Comparison of ENCODE assay signal across 28 mouse cellular contexts in the genomic region with DNA sequence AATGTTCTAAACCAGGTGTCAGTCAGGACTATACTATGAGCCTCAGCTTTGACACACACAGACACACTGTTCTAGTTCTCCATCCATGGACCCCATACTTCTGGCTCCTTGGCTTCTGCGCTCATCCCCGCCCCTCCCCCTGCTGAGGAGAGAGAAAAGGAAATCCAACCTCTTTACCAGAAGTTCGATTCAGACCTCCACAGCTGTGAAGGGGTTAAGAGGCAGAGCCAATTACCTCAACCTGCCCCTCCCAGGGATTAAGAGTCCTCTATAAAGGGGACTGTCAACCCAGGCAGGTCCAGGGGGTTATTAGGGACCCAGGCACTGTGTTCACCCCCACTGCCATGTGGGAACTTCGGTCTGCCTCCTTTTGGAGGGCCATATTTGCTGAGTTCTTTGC. TPM values are rescaled to one million over a fixed set of nuclear protein-coding genes. Genes with fewer than 3 reads are reported as not detected.
DNase-seq lines count a peak whose midpoint lies in the region; ATAC-seq and TF ChIP-seq lines count a peak whose summit lies in the region.
"Had no signal": no experiment of that assay in that cellular context is flagged by ENCODE, and none has a peak within 500 bp of the region (broad histone marks: within the 10 kb centered on the region; RNA-seq: fewer than 3 reads in every experiment).

A gene (plus strand): TSS at position 301 of the 400 bp plus-strand sequence.

- no peaks in the 10 kb centered on the region for H3K27me3 ChIP-seq in heart, embryonic 10.5 days (ENCODE audit: insufficient read depth, poor library complexity, severe bottlenecking)
- H3K27me3 ChIP-seq in midbrain, embryonic 13.5 days = peaks cover 3% of the 10 kb centered on the region; the same call in 1 of the 2 replicates
- H3K27me3 ChIP-seq in midbrain, embryonic 15.5 days (replicated peaks) = no peaks in the 10 kb centered on the region
- no peaks in the 10 kb centered on the region for H3K27me3 ChIP-seq in embryonic facial prominence, embryonic 14.5 days (replicated peaks; ENCODE audit: control insufficient read depth, insufficient read depth, low read length)
- no peaks in the 10 kb centered on the region; the same call in 1 of the 2 replicates for H3K27me3 ChIP-seq in stomach, postnatal 0 days (ENCODE audit: control insufficient read depth, insufficient read depth, low read length)
- H3K27me3 ChIP-seq: CH12.LX; forebrain, embryonic 15.5 days; hindbrain, embryonic 15.5 days; intestine, embryonic 15.5 days had no signal

- H3K9ac ChIP-seq in midbrain, embryonic 13.5 days (replicated peaks) = peak within 1 kb of the TSS; percentile 4; the same call in 1 of the 2 replicates
- no peak within 1 kb of the TSS for H3K9ac ChIP-seq in midbrain, embryonic 15.5 days
- H3K9ac ChIP-seq in embryonic facial prominence, embryonic 14.5 days (ENCODE audit: low read depth, low read length) = 0 out of 2 replicates have a peak within 1 kb of the TSS, but pooled peaks have one; percentile 40
- H3K9ac ChIP-seq in stomach, postnatal 0 days (ENCODE audit: low read length) = no peak within 1 kb of the TSS
- H3K9ac ChIP-seq: forebrain, embryonic 15.5 days; hindbrain, embryonic 15.5 days; intestine, embryonic 15.5 days; lung, embryonic 14.5 days had no signal

- 56% methylated on average over 4 of the region's 4 CpGs for WGBS in heart, embryonic 10.5 days
- WGBS in midbrain, embryonic 13.5 days = 29% methylated on average over 4 of the region's 4 CpGs
- WGBS in midbrain, embryonic 15.5 days = 31% methylated on average over 4 of the region's 4 CpGs
- WGBS in embryonic facial prominence, embryonic 14.5 days = 50% methylated on average over 4 of the region's 4 CpGs
- 41% methylated on average over 4 of the region's 4 CpGs for WGBS in stomach, postnatal 0 days

- ATAC-seq in midbrain, embryonic 13.5 days = no peak
- no peak for ATAC-seq in midbrain, embryonic 15.5 days (replicated peaks)
- peak; percentile 34; the same call in 1 of the 2 replicates for ATAC-seq in embryonic facial prominence, embryonic 14.5 days (ENCODE audit: low read depth)
- peak; percentile 21 for ATAC-seq in stomach, postnatal 0 days (ENCODE audit: low FRiP score, low TSS enrichment)
- ATAC-seq: forebrain, embryonic 15.5 days; intestine, embryonic 15.5 days had no signal

- TF ChIP-seq CTCF in stomach, postnatal 0 days (IDR thresholded peaks at IDR 0.05; ENCODE audit: low read depth) = no peak

- H3K4me3 ChIP-seq in heart, embryonic 10.5 days = 0 out of 2 replicates have a peak within 1 kb of the TSS, but pooled peaks have one; percentile 8
- H3K4me3 ChIP-seq in midbrain, embryonic 13.5 days (replicated peaks) = no peak within 1 kb of the TSS
- no peak within 1 kb of the TSS for H3K4me3 ChIP-seq in midbrain, embryonic 15.5 days
- H3K4me3 ChIP-seq in embryonic facial prominence, embryonic 14.5 days (ENCODE audit: low read depth, low read length) = no peak within 1 kb of the TSS
- H3K4me3 ChIP-seq in stomach, postnatal 0 days (ENCODE audit: low read depth, low read length) = no peak within 1 kb of the TSS
- H3K4me3 ChIP-seq: forebrain, embryonic 15.5 days; hindbrain, embryonic 15.5 days; intestine, embryonic 15.5 days had no signal

- peaks cover 21% of the 10 kb centered on the region for H3K4me1 ChIP-seq in heart, embryonic 10.5 days
- H3K4me1 ChIP-seq in midbrain, embryonic 13.5 days (replicated peaks) = peaks cover 13% of the 10 kb centered on the region
- no peaks in the 10 kb centered on the region for H3K4me1 ChIP-seq in midbrain, embryonic 15.5 days
- peaks cover 8% of the 10 kb centered on the region for H3K4me1 ChIP-seq in embryonic facial prominence, embryonic 14.5 days (ENCODE audit: control insufficient read depth, insufficient read depth, low read length)
- no peaks in the 10 kb centered on the region for H3K4me1 ChIP-seq in stomach, postnatal 0 days (replicated peaks; ENCODE audit: control insufficient read depth, insufficient read depth)
- H3K4me1 ChIP-seq: forebrain, embryonic 15.5 days; hindbrain, embryonic 15.5 days had no signal

- intact Hi-C loops in heart, postnatal 36 days (cut with DNase I) = no loop called here

- H3K27ac ChIP-seq in heart, embryonic 10.5 days = peak within 1 kb of the TSS; percentile 56; the same call in 1 of the 2 replicates
- no peak within 1 kb of the TSS for H3K27ac ChIP-seq in midbrain, embryonic 13.5 days
- H3K27ac ChIP-seq in midbrain, embryonic 15.5 days = no peak within 1 kb of the TSS
- H3K27ac ChIP-seq in embryonic facial prominence, embryonic 14.5 days (replicated peaks; ENCODE audit: low read depth, low read length) = peak within 1 kb of the TSS; percentile 50
- H3K27ac ChIP-seq in stomach, postnatal 0 days (replicated peaks) = no peak within 1 kb of the TSS
- H3K27ac ChIP-seq: forebrain, embryonic 15.5 days; hindbrain, embryonic 15.5 days; intestine, embryonic 15.5 days had no signal

- H3K4me2 ChIP-seq in midbrain, embryonic 13.5 days (replicated peaks) = no peak within 1 kb of the TSS
- no peak within 1 kb of the TSS for H3K4me2 ChIP-seq in midbrain, embryonic 15.5 days
- 0 out of 2 replicates have a peak within 1 kb of the TSS, but pooled peaks have one; percentile 3 for H3K4me2 ChIP-seq in embryonic facial prominence, embryonic 14.5 days (ENCODE audit: low read depth, low read length)
- H3K4me2 ChIP-seq in stomach, postnatal 0 days (replicated peaks; ENCODE audit: low read depth) = no peak within 1 kb of the TSS
- H3K4me2 ChIP-seq: forebrain, embryonic 15.5 days; hindbrain, embryonic 15.5 days; intestine, embryonic 15.5 days; lung, embryonic 14.5 days had no signal

- DNase-seq in heart, embryonic 10.5 days (ENCODE audit: low spot score) = no peak
- DNase-seq in heart, postnatal 36 days = no peak
- DNase-seq in embryonic facial prominence, embryonic 14.5 days (ENCODE audit: low spot score) = no peak
- no peak for DNase-seq in stomach, postnatal 0 days (ENCODE audit: low spot score)
- DNase-seq in right cerebral cortex, postnatal 14 days = no peak
- no peak for DNase-seq in layer of hippocampus, adult 8-10 months (ENCODE audit: low spot score in 2 of 2)
- DNase-seq: cerebellum, adult 8-10 months; heart, postnatal 14 days; kidney, adult 9 months; kidney, postnatal 36 days; layer of hippocampus, adult 9-11 months; lung, embryonic 14.5 days; lung, postnatal 4 days; right cerebral cortex, postnatal 25 days; thymus, adult 18-20 months had no signal

- TF ChIP-seq EP300 in stomach, postnatal 0 days (optimal IDR thresholded peaks at IDR 0.05) = no peak

- no peaks in the 10 kb centered on the region for H3K36me3 ChIP-seq in heart, embryonic 10.5 days
- H3K36me3 ChIP-seq in midbrain, embryonic 13.5 days = no peaks in the 10 kb centered on the region
- H3K36me3 ChIP-seq in midbrain, embryonic 15.5 days (replicated peaks) = no peaks in the 10 kb centered on the region
- no peaks in the 10 kb centered on the region for H3K36me3 ChIP-seq in embryonic facial prominence, embryonic 14.5 days (ENCODE audit: control insufficient read depth, insufficient read depth, low read length)
- H3K36me3 ChIP-seq in stomach, postnatal 0 days (ENCODE audit: control insufficient read depth, insufficient read depth, low read length) = no peaks in the 10 kb centered on the region
- H3K36me3 ChIP-seq: forebrain, embryonic 15.5 days; hindbrain, embryonic 15.5 days; intestine, embryonic 15.5 days had no signal

- no peaks in the 10 kb centered on the region for H3K9me3 ChIP-seq in heart, embryonic 10.5 days
- no peaks in the 10 kb centered on the region for H3K9me3 ChIP-seq in midbrain, embryonic 13.5 days
- H3K9me3 ChIP-seq in midbrain, embryonic 15.5 days = no peaks in the 10 kb centered on the region
- no peaks in the 10 kb centered on the region for H3K9me3 ChIP-seq in embryonic facial prominence, embryonic 14.5 days (ENCODE audit: control insufficient read depth, low read length)
- H3K9me3 ChIP-seq in stomach, postnatal 0 days (ENCODE audit: control insufficient read depth, low read length) = no peaks in the 10 kb centered on the region
- H3K9me3 ChIP-seq: forebrain, embryonic 15.5 days; hindbrain, embryonic 15.5 days; intestine, embryonic 15.5 days had no signal

RNA-seq across cellular contexts. Expression of the gene that starts here (rescaled TPM):
- polyA plus RNA-seq in heart, embryonic 10.5 days (2016; fragmentation: Nextera tagmentation; extraction: Ambion mirVana) = not detected in 2 replicates
- not detected for total RNA-seq in heart, postnatal 36 days (2021)
- polyA plus RNA-seq in midbrain, embryonic 13.5 days (2015; fragmentation: Nextera tagmentation; extraction: Ambion mirVana) = 0.16 and 0.32 TPM in 2 replicates
- polyA plus RNA-seq in midbrain, embryonic 15.5 days (2015; fragmentation: Nextera tagmentation; extraction: Ambion mirVana) = 0.09 TPM in 1 of 2 replicates, not detected in the other
- polyA plus RNA-seq in embryonic facial prominence, embryonic 14.5 days (2014; fragmentation: Nextera tagmentation; extraction: Ambion mirVana) = 0.15 and 0.35 TPM in 2 replicates
- polyA plus RNA-seq in stomach, postnatal 0 days (2015; fragmentation: Nextera tagmentation; extraction: Ambion mirVana) = not detected in 2 replicates
- total RNA-seq in layer of hippocampus, adult 8-10 months (2022) = not detected
- total RNA-seq: adrenal gland, adult 18-20 months; CH12.LX; common myeloid progenitor, adult 5-6 weeks; gastrocnemius, postnatal 4 days; heart, postnatal 14 days; left cerebral cortex, adult 8-10 months had no signal
- polyA plus RNA-seq: hindbrain, embryonic 15.5 days; lung, embryonic 14.5 days; neural tube, embryonic 14.5 days; spleen, adult 2 months; stomach, embryonic 14.5 days had no signal

Comparison
In these comparisons a context has a peak if more than half of its experiments do, and no peak if none do; other contexts are left out.
1. Peak in ATAC-seq, H3K27ac ChIP-seq, H3K9ac ChIP-seq and H3K4me2 ChIP-seq in embryonic facial prominence, embryonic 14.5 days; RNA of the gene not detected or under 1 TPM.
2. Peak in ATAC-seq in stomach, postnatal 0 days; RNA of the gene not detected or under 1 TPM.